Comparison of ENCODE assay signal across 9 mouse cellular contexts in the genomic region with DNA sequence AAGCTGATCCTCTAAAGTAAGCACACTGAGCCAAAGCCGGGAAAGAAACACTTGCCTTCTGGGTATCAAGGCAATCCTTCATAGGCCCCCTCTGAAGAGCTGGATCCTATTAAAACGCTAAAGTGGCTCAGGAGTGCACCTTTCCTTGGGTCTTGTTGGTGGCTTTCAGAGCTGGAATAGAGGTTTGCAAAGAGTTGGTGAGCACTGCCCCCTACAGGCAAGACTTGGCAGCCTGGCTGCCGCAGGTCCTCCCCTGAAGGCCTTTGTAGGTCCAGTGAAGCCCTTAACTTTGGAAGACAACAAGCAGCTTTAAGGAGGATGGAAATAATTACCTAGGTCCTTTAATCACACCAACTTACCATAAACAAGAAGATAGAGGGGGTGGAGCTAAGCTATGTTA. TPM values are rescaled to one million over a fixed set of nuclear protein-coding genes. Genes with fewer than 3 reads are reported as not detected.
A peak's percentile ranks its signal among the peaks of the same experiment; 100 is the strongest.
DNase-seq lines count a peak whose midpoint lies in the region; ATAC-seq and TF ChIP-seq lines count a peak whose summit lies in the region.
"Had no signal": no experiment of that assay in that cellular context is flagged by ENCODE, and none has a peak within 500 bp of the region (broad histone marks: within the 10 kb centered on the region; RNA-seq: fewer than 3 reads in every experiment).

No protein-coding gene starts in this region.

- no peak overlapping the region for H3K27ac ChIP-seq in embryonic facial prominence, embryonic 11.5 days (replicated peaks; ENCODE audit: low read depth, low read length)
- no peak overlapping the region for H3K27ac ChIP-seq in lung, embryonic 14.5 days (ENCODE audit: low read depth)
- H3K27ac ChIP-seq: liver, embryonic 15.5 days had no signal

- H3K9me3 ChIP-seq in embryonic facial prominence, embryonic 11.5 days (replicated peaks; ENCODE audit: control insufficient read depth, low read length) = no peaks in the 10 kb centered on the region
- H3K9me3 ChIP-seq in lung, embryonic 14.5 days (ENCODE audit: low read depth, low read length) = no peaks in the 10 kb centered on the region
- H3K9me3 ChIP-seq: liver, embryonic 15.5 days had no signal

- H3K4me1 ChIP-seq in embryonic facial prominence, embryonic 11.5 days (ENCODE audit: control insufficient read depth, insufficient read depth, low read length) = no peaks in the 10 kb centered on the region; the same call in 1 of the 2 replicates
- H3K4me1 ChIP-seq in lung, embryonic 14.5 days (ENCODE audit: insufficient read depth) = no peaks in the 10 kb centered on the region

- TF ChIP-seq CTCF in lung, embryonic 14.5 days (IDR thresholded peaks at IDR 0.05; ENCODE audit: low read depth) = peak; percentile 91

- H3K4me3 ChIP-seq in embryonic facial prominence, embryonic 11.5 days (ENCODE audit: low read depth, low read length) = no peak overlapping the region
- no peak overlapping the region for H3K4me3 ChIP-seq in lung, embryonic 14.5 days (ENCODE audit: low read depth, low read length)
- H3K4me3 ChIP-seq: liver, embryonic 15.5 days had no signal

- DNase-seq in gastrocnemius, adult 18-20 months (ENCODE audit: low spot score) = peak; percentile 62
- DNase-seq in gastrocnemius, postnatal 25 days = no peak
- DNase-seq in A20 (ENCODE audit: low read depth, low spot score) = peak; percentile 81
- DNase-seq in adrenal gland, postnatal 14 days = peak; percentile 82
- peak; percentile 78 for DNase-seq in embryonic facial prominence, embryonic 11.5 days (ENCODE audit: low spot score)
- peak; percentile 85 for DNase-seq in kidney, postnatal 10 days
- DNase-seq in lung, embryonic 14.5 days = peak; percentile 92
- DNase-seq in right cerebral cortex, postnatal 4 days = peak; percentile 87

- no peaks in the 10 kb centered on the region for H3K27me3 ChIP-seq in embryonic facial prominence, embryonic 11.5 days (ENCODE audit: control insufficient read depth, insufficient read depth, low read length)
- no peaks in the 10 kb centered on the region for H3K27me3 ChIP-seq in lung, embryonic 14.5 days (ENCODE audit: insufficient read depth, low read length)

- no peaks in the 10 kb centered on the region for H3K36me3 ChIP-seq in embryonic facial prominence, embryonic 11.5 days (replicated peaks; ENCODE audit: control insufficient read depth, insufficient read depth, low read depth, low read length)
- no peaks in the 10 kb centered on the region for H3K36me3 ChIP-seq in lung, embryonic 14.5 days (ENCODE audit: insufficient read depth)
- H3K36me3 ChIP-seq: liver, embryonic 15.5 days had no signal

- no peak overlapping the region for H3K9ac ChIP-seq in embryonic facial prominence, embryonic 11.5 days (replicated peaks; ENCODE audit: low read length)
- H3K9ac ChIP-seq in lung, embryonic 14.5 days = no peak overlapping the region
- H3K9ac ChIP-seq: liver, embryonic 15.5 days had no signal

- H3K4me2 ChIP-seq in embryonic facial prominence, embryonic 11.5 days (ENCODE audit: low read depth, low read length) = no peak overlapping the region
- no peak overlapping the region for H3K4me2 ChIP-seq in lung, embryonic 14.5 days
- H3K4me2 ChIP-seq: liver, embryonic 15.5 days had no signal

- no peak for ATAC-seq in embryonic facial prominence, embryonic 11.5 days (replicated peaks; ENCODE audit: insufficient number of reproducible peaks, low FRiP score, low TSS enrichment, low read depth)
- no peak for ATAC-seq in lung, embryonic 14.5 days (ENCODE audit: insufficient read depth)

- 8% methylated on average over 3 of the region's 3 CpGs for WGBS in embryonic facial prominence, embryonic 11.5 days
- 3% methylated on average over 3 of the region's 3 CpGs for WGBS in lung, embryonic 14.5 days

RNA-seq across cellular contexts. Expression of a gene that starts 2.4 kb away (rescaled TPM):
- total RNA-seq in gastrocnemius, adult 18-20 months (2021) = 1 to 10 TPM; 4.4 to 4.5 TPM
- total RNA-seq in gastrocnemius, postnatal 25 days (2021) = 1 to 10 TPM; 4.1 to 4.5 TPM
- 19.5 and 21.7 TPM in 2 replicates for total RNA-seq in adrenal gland, postnatal 14 days (2021)
- polyA plus RNA-seq in embryonic facial prominence, embryonic 11.5 days (2014; fragmentation: Nextera tagmentation; extraction: Ambion mirVana) = 35.6 and 41.9 TPM in 2 replicates
- 34.7 and 39.0 TPM in 2 replicates for polyA plus RNA-seq in lung, embryonic 14.5 days (2014; fragmentation: Nextera tagmentation; extraction: Ambion mirVana)

RNA-seq across cellular contexts. Expression of a gene that starts 10.4 kb away (rescaled TPM):
- 10 to 100 TPM; 20.7 to 25.7 TPM for total RNA-seq in gastrocnemius, adult 18-20 months (2021)
- total RNA-seq in gastrocnemius, postnatal 25 days (2021) = 10 to 100 TPM; 20.0 to 23.6 TPM
- 46.0 and 50.1 TPM in 2 replicates for total RNA-seq in adrenal gland, postnatal 14 days (2021)
- 98.2 and 107 TPM in 2 replicates for polyA plus RNA-seq in embryonic facial prominence, embryonic 11.5 days (2014; fragmentation: Nextera tagmentation; extraction: Ambion mirVana)
- 71.6 and 79.2 TPM in 2 replicates for polyA plus RNA-seq in lung, embryonic 14.5 days (2014; fragmentation: Nextera tagmentation; extraction: Ambion mirVana)

RNA-seq across cellular contexts. Expression of a gene that starts 18.9 kb away (rescaled TPM):
- under 1 TPM in 1 of 2 experiments, not detected in 1; 0.07 TPM for total RNA-seq in gastrocnemius, adult 18-20 months (2021)
- total RNA-seq in gastrocnemius, postnatal 25 days (2021) = under 1 TPM; 0.16 to 0.59 TPM
- total RNA-seq in adrenal gland, postnatal 14 days (2021) = 0.44 and 1.1 TPM in 2 replicates
- polyA plus RNA-seq in embryonic facial prominence, embryonic 11.5 days (2014; fragmentation: Nextera tagmentation; extraction: Ambion mirVana) = 11.5 and 15.6 TPM in 2 replicates
- polyA plus RNA-seq in lung, embryonic 14.5 days (2014; fragmentation: Nextera tagmentation; extraction: Ambion mirVana) = 24.2 and 29.0 TPM in 2 replicates
